Mouse (Mus musculus) heart, embryonic 12.5 days (tissue): ENCODE results near the gene Aldoart2. TPM values are rescaled to one million over a fixed set of nuclear protein-coding genes. Genes with fewer than 3 reads are reported as not detected.

Experiments
- polyA plus RNA-seq: library from polyadenylated mRNA; unstranded; fragments of >200 nt; fragmentation: Nextera tagmentation; extraction: Ambion mirVana; gene quantifications from 2 replicates; pipeline ENCODE4 v1.2.1, GENCODE M21; 2016

Gene Aldoart2
- polyA plus RNA-seq, 1 experiment from 2014 or later = not detected

Other genes starting within 250 kb of the Aldoart2 start
- 298 and 308 TPM in 2 replicates for gene Psma6, start 181.0 kb upstream of the Aldoart2 start, polyA plus RNA-seq
- 38.8 and 45.0 TPM in 2 replicates for gene Nfkbia, start 72.6 kb upstream of the Aldoart2 start, polyA plus RNA-seq
- 0.10 TPM in 1 of 2 replicates, not detected in the other for gene Insm2, start 34.2 kb downstream of the Aldoart2 start, polyA plus RNA-seq